Mouse (Mus musculus): ENCODE results near the gene Ccdc187.
A peak's percentile ranks its signal among the peaks of the same experiment; 100 is the strongest.

Gene Ccdc187

DNA sequence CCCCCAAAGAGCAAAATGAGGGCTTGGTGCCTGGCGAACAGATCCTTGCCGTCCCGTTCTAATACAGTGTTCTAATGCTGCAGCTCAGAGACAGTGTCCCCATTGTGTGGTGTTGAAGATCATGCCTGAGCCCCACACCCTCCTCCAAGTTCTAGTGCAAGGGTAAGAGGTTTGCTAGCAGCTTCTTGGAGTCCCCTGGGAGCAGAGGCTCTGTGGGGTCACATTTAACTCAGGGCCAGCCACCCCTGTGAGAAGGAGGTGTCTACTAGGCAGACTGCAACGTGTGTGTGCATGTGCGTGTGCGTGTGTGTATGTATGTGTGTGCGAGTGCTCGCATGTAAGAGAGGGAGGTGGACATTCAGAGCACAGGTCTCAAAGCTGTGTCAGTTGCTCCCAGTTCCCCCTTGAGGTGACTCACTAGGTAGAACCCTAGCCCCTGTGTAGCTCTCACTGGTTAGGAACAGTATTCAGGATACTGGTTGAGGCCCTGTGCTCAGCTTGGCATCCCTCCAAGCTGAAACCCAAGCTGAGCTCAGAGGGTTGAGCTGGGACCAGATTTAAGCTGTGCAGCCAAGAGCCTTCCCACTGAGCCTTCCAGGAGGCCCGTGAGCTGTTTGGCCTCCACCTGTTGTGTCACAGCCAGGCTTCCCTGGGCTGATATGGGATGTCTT, 22.4 kb upstream of the Ccdc187 start:
- no peak for DNase-seq (ENCODE audit: low spot score)

DNA sequence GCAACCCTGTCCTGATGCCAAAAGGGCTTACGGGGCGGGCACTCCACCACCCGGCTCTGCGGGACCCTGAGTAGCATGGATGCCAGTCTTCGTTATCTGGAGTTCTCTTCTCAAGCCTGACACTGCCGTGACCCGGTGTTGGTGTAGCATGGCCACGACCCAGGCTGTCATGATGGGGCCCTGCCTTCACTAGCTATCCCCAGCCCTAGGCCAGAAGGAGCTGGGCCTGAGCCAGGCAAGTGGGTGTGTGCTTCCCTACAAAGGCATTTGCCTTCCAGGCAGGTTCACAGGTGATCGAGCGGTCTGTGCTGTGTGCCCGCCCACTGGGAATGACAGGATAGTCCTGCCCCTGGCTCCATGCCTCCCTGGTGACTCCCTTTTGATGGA, 21.6 kb upstream of the Ccdc187 start:
- DNase-seq (ENCODE audit: low spot score), result peak; percentile 60

DNA sequence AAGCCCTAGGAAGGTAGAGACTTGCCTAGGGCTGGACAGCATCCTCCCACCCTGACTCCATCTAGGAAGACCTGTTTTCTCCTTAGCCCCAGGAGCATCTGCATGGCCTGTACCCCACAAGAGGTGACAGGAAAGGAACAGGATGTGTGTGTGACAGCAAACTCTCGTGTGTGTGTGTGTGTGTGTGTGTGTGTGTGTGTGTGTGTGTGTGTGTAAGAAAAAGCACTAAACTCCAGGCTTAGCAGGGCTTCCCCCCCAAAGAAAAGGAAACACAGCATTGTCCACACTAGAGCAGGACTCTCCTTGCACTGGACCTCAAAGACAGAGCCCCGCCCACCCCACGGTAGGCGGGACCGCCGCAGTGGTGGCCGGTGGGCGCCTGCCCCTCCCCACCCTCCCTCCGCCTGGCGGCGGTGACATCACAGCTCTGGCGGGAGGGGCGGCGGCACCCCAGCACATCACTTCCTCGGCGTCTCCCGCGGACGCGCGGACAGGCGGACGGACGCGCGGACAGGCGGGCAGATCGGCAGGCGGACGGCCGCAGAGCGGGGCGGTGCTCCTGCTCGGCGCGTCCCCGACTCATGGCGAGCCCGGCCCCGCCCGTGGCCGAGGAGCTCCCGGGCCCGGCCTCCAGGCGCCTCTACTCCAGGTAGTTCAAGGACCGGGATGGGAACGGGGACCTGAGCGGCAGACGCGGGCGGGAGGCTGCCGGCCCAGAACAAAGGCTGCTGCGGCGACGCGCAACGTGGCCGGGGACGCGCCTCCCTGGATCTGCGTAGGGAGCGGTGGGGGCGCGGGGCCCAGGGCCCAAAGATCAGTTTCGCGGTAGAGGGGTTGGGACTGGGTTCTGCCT, 20.9 kb upstream of the Ccdc187 start, which contains the start of gene Gpsm1:
Gpsm1 (plus strand) TSS at position 444 of the 853 bp plus-strand sequence.
- DNase-seq (ENCODE audit: low spot score), result peak; percentile 86

DNA sequence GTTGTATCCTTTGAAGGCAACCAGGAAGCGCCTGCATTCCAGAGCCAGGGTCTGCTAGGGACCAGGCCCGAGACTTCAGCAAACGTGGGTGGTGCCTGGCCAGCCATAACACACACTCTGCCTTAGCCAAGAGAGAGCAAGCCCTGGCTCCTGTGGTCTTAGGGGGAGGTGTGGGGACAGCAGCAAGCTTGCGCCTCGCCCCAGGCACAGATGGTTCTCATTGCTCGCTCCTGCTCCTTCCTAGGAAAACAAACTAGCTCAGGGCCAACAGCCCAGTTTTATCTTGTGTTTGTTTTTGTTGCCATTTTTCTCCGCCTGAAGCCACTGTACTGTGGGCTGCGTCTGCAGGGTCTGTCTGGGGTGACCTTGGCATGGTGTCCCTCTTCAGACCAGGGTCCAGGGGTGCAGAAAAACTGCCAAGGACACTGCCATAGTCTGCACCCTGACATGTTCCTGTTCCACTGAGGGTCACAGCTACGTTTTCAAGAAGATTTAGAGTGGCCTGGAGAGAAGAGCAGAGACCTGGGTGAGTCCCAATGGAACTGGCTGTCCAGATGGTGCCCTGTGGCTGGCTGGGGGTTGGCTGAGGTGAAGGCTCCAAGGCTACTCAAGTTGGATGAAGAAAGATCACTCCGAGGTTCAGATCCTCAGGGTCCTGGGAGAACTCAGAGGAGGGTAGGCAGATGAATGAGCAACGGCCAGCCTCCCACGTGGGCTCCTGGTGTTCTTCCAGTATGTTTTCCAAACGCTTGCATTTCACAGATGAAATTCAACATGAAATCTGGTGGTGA, 20.1 kb upstream of the Ccdc187 start:
- DNase-seq (ENCODE audit: low spot score), result peak; percentile 79

DNA sequence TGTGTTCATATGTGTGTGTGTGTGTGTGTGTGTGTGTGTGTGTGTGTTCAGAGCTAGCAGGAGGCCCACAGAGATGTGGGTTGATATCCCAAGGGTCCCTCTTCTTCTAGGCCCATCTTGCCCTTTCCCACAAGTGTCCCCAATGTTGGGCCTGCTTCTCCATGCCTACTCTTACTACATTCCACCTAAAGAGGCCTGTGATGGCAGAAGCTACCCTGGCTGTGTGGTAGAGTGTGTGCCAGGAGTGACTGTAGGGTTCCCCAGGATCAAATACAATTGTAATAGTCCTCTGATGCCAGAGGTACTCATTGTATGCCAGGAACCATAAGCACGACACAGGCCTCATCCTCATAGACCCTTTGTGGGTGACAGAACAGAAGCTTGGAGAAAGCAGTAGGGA, 19.0 kb upstream of the Ccdc187 start:
- no peak for DNase-seq (ENCODE audit: low spot score)

- DNase-seq (ENCODE audit: low spot score), result no peak
Measured at GRCm38 (mm10) chr2:26312812-26313211, 18.5 kb upstream of the Ccdc187 start.

DNA sequence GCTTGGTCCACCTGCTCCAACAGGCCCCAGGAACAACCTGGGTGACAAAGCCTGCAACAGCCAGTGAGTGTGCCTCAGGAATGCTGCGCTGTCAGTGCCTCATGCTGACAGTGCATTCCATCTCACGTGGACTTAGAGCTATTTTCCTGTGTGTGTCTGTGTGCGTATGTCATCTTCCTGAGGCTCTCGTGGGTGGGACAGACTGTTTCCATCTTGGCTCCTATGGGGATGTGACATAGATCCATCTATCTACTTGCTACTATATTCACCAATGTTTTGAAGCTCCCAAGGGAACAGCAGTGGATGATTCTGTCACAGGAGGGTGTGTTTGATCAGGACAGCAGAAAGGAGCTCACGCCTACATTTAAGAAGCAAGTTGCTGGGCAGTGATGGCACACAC, 17.6 kb upstream of the Ccdc187 start:
- no peak for DNase-seq (ENCODE audit: low spot score)

DNA sequence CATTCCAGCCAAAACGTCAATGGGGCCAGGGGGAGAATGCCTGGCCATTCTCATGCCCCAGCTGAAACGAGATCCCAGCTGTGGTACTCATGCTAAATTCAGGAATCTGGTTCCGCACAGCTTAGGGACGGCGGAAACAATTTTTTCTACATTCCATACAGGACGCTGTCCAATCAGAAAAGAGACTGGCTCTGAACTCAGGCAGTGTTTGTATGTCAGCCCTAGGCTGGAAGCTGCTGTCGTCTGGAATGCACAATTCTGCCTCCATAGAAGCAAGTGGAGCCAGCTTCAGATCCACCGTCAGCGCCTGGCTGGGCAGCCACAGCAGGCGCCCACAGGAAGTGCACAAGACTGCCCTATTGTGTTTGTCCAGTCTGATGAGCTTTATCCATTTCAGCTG, 15.4 kb upstream of the Ccdc187 start:
- no peak for DNase-seq (ENCODE audit: low spot score)

- DNase-seq (ENCODE audit: low spot score), result no peak
Measured at GRCm38 (mm10) chr2:26306702-26307101, 12.3 kb upstream of the Ccdc187 start.

- no peak for DNase-seq (ENCODE audit: low spot score)
Measured at GRCm38 (mm10) chr2:26305555-26305954, 11.2 kb upstream of the Ccdc187 start.

- DNase-seq (ENCODE audit: low spot score), result no peak
Measured at GRCm38 (mm10) chr2:26304711-26305110, 10.4 kb upstream of the Ccdc187 start.

- DNase-seq (ENCODE audit: low spot score), result no peak
Measured at GRCm38 (mm10) chr2:26302005-26302503, 7.7 kb upstream of the Ccdc187 start.

DNA sequence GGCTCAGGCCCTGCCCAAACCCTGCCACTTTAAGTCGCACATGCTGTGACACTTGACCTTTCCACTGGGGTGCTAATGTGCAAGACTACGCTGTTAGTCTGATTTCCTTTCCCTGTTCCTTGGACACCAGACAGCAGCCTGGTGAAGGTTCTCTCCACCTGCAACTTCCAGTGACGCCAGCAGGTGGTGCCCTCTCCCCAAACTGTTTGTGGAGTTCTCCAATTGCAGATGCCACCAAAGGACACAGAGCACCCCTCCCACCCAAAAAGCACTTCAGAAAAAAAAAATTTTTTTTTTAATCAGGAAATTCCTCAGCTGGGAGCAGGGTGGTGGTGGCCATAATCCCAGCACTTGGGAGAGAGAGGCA, 6.4 kb upstream of the Ccdc187 start:
- peak; percentile 86 for DNase-seq (ENCODE audit: low spot score)

GRCm38 (mm10) chr2:26300161-26300807, 5.9 kb upstream of the Ccdc187 start:
- DNase-seq (ENCODE audit: low spot score), result peak; percentile 57

DNA sequence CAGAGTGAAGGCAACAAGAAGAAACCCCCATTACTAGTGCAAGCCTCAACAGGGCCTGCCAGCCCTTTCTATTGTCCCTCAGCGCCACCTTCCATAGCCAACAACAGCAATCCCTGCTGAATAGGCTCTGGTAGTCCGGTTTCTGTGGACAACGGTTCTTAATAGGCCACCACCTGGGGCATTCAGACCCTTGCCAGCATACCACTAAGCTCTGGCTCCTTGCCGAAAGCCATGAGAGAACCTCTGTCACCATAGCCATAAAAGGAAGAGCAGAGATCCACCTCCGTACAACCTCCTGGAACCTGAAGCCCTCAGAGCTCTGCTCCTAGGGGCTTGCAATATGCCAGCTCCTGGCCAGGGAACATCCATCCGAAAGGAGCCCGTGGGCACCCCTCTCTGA, 5.0 kb upstream of the Ccdc187 start:
- no peak for DNase-seq (ENCODE audit: low spot score)

DNA sequence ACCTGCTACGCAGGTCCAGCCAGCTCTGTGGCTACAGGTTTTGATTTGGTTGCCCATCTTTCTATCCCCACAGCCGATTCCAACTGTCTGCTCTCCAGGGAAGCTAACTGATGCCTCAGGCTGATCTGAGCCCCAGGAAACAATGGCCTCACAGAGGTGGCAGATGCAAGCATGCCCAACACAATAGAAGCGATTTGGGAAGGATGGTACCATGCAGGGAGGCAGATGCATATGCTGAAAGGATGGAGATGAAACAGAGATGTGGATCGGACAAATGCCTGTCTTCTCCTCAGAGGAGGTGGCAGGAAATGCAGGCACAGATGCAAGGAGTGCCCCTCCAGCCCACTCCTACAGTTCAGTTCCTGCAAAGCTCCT, 4.5 kb upstream of the Ccdc187 start:
- no peak for DNase-seq (ENCODE audit: low spot score)

GRCm38 (mm10) chr2:26298208-26298855, 4.0 kb upstream of the Ccdc187 start:
- no peak for DNase-seq (ENCODE audit: low spot score)

DNA sequence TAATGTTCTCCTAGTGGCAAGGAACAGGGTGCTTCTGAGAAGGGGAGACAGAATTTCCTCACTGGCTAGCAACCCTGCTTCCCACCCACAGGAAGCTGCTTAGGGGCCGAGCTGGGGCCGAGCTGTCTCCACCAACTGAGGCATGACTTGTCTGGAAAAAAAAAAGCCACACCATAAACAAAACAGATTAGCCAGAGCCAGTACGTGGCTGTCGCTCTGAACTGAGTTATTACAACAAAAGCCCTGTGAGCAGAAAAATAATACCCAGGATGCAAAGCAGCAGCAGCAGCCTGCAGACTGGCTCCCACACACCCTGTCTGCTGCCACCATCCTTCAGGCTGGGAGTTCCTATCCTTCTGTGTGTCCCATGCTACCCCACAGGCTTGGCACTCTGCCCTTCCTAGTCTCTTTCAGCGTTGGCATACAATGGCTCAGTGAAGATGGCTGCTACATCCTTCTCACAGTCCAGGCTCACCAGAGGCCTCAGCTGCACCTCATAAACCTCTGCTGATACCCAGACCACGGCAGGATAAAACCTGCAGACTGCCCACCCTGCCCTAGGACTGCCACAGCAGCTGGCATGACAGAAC, 2.3 kb upstream of the Ccdc187 start:
- no peak for DNase-seq (ENCODE audit: low spot score)

GRCm38 (mm10) chr2:26290133-26290532, 4.2 kb downstream of the Ccdc187 start:
- DNase-seq (ENCODE audit: low spot score), result no peak

DNA sequence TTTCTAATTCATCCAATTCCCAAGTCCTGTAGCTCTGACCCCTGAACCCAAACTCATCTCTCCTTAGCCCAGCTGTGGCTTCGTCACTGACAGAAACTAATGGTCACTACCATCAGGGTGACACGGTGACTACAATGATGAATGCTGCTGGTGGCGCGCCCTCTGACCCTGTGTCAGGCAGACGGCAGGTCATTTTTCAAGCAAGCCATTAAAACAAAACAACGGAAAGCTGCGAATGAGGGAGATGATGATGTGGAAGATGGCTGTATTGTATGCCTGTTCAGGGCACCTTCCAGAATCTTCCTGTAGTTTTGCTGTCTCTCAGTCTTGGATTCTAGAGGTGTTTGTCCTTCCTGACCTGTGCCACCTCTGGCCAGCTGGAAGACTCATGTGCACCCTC, 8.0 kb downstream of the Ccdc187 start:
- DNase-seq (ENCODE audit: low spot score), result no peak

DNA sequence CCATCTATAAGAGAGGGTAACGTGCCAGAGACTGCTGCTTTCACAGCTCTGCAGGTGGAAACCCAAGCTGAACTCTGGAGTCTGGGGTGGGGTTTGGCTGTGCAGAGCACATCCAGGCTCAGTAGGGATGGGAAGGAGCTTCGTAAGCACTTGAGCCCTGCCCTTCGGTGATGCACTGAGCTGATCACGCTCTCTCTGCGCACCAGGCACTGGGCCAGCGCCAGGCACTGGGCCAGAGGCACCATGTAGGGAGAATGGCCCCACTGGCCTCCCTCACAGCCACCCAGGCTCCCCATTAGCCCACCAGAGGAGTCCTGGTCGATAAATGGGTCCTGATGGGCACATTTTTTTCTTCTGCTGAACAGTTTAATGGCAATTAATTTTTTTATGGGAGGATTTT, 8.6 kb downstream of the Ccdc187 start:
- DNase-seq (ENCODE audit: low spot score), result no peak
